14 mouse cellular contexts compared by ENCODE assay signal in genomic region chr16:90437276-90437675, GRCm38 (mm10). TPM values are rescaled to one million over a fixed set of nuclear protein-coding genes. Genes with fewer than 3 reads are reported as not detected.
A peak's percentile ranks its signal among the peaks of the same experiment; 100 is the strongest.
DNase-seq lines count a peak whose midpoint lies in the region; ATAC-seq and TF ChIP-seq lines count a peak whose summit lies in the region.
"Had no signal": no experiment of that assay in that cellular context is flagged by ENCODE, and none has a peak within 500 bp of the region (broad histone marks: within the 10 kb centered on the region; RNA-seq: fewer than 3 reads in every experiment).

No protein-coding gene starts in this region.

- ATAC-seq in forebrain, embryonic 14.5 days, result peak; percentile 44; the same call in 1 of the 2 replicates
- ATAC-seq in forebrain, postnatal 0 days, result no peak
- ATAC-seq in midbrain, embryonic 11.5 days (ENCODE audit: low FRiP score), result no peak
- no peak for ATAC-seq in embryonic facial prominence, embryonic 14.5 days (ENCODE audit: low read depth)
- ATAC-seq: CD4-positive, CD25-positive, alpha-beta regulatory T cell, adult 4 months had no signal

- no peak for TF ChIP-seq CTCF in forebrain, postnatal 0 days (IDR thresholded peaks at IDR 0.05; ENCODE audit: low read depth)

- H3K9me3 ChIP-seq in forebrain, embryonic 14.5 days (replicated peaks; ENCODE audit: control insufficient read depth, low read length), result peaks cover 4% of the 10 kb centered on the region
- H3K9me3 ChIP-seq in forebrain, postnatal 0 days (ENCODE audit: low read length), result 0 out of 2 replicates have a peak, but pooled peaks cover 5% of the 10 kb centered on the region
- peaks cover 15% of the 10 kb centered on the region for H3K9me3 ChIP-seq in midbrain, embryonic 10.5 days (replicated peaks)
- peaks cover 2% of the 10 kb centered on the region; the same call in 1 of the 2 replicates for H3K9me3 ChIP-seq in midbrain, embryonic 11.5 days (ENCODE audit: control insufficient read depth, low read length)
- H3K9me3 ChIP-seq in embryonic facial prominence, embryonic 14.5 days (ENCODE audit: control insufficient read depth, low read length), result peaks cover 13% of the 10 kb centered on the region
- H3K9me3 ChIP-seq: embryonic facial prominence, embryonic 15.5 days; stomach, embryonic 15.5 days had no signal

- H3K36me3 ChIP-seq in forebrain, embryonic 14.5 days (ENCODE audit: control insufficient read depth, insufficient read depth, low read length), result peaks cover 30% of the 10 kb centered on the region
- peaks cover 22% of the 10 kb centered on the region for H3K36me3 ChIP-seq in forebrain, postnatal 0 days (ENCODE audit: insufficient read depth)
- peaks cover 89% of the 10 kb centered on the region for H3K36me3 ChIP-seq in midbrain, embryonic 10.5 days
- H3K36me3 ChIP-seq in midbrain, embryonic 11.5 days (ENCODE audit: control insufficient read depth, insufficient read depth, low read length), result peaks cover 16% of the 10 kb centered on the region
- peaks cover 55% of the 10 kb centered on the region for H3K36me3 ChIP-seq in embryonic facial prominence, embryonic 14.5 days (ENCODE audit: control insufficient read depth, insufficient read depth, low read length)

- no peak overlapping the region for H3K4me2 ChIP-seq in forebrain, embryonic 14.5 days (ENCODE audit: low read length)
- H3K4me2 ChIP-seq in forebrain, postnatal 0 days (ENCODE audit: low read depth), result no peak overlapping the region
- H3K4me2 ChIP-seq in midbrain, embryonic 11.5 days, result no peak overlapping the region
- no peak overlapping the region for H3K4me2 ChIP-seq in embryonic facial prominence, embryonic 14.5 days (ENCODE audit: low read depth, low read length)
- H3K4me2 ChIP-seq: embryonic facial prominence, embryonic 15.5 days; stomach, embryonic 15.5 days had no signal

- H3K9ac ChIP-seq in forebrain, embryonic 14.5 days (ENCODE audit: low read length), result no peak overlapping the region
- H3K9ac ChIP-seq in forebrain, postnatal 0 days, result no peak overlapping the region
- H3K9ac ChIP-seq in midbrain, embryonic 11.5 days (ENCODE audit: low read length), result no peak overlapping the region
- no peak overlapping the region for H3K9ac ChIP-seq in embryonic facial prominence, embryonic 14.5 days (ENCODE audit: low read depth, low read length)
- H3K9ac ChIP-seq: embryonic facial prominence, embryonic 15.5 days; stomach, embryonic 15.5 days had no signal

- no peak overlapping the region for H3K27ac ChIP-seq in forebrain, embryonic 14.5 days (ENCODE audit: low read depth, low read length)
- H3K27ac ChIP-seq in forebrain, postnatal 0 days (ENCODE audit: low read depth, low read length), result no peak overlapping the region
- peak overlapping the region; percentile 42 for H3K27ac ChIP-seq in midbrain, embryonic 10.5 days (replicated peaks)
- H3K27ac ChIP-seq in midbrain, embryonic 11.5 days (ENCODE audit: low read depth, low read length), result no peak overlapping the region
- H3K27ac ChIP-seq in embryonic facial prominence, embryonic 14.5 days (replicated peaks; ENCODE audit: low read depth, low read length), result peak overlapping the region; percentile 3; the same call in 1 of the 2 replicates
- H3K27ac ChIP-seq: embryonic facial prominence, embryonic 15.5 days; stomach, embryonic 15.5 days had no signal

- H3K27me3 ChIP-seq in forebrain, embryonic 14.5 days (replicated peaks; ENCODE audit: control insufficient read depth, insufficient read depth, low read length), result no peaks in the 10 kb centered on the region
- H3K27me3 ChIP-seq in forebrain, postnatal 0 days (ENCODE audit: insufficient read depth, low read length), result no peaks in the 10 kb centered on the region
- no peaks in the 10 kb centered on the region for H3K27me3 ChIP-seq in midbrain, embryonic 10.5 days (ENCODE audit: low read depth, poor library complexity, severe bottlenecking)
- no peaks in the 10 kb centered on the region for H3K27me3 ChIP-seq in midbrain, embryonic 11.5 days (ENCODE audit: control insufficient read depth, insufficient read depth, low read length)
- H3K27me3 ChIP-seq in embryonic facial prominence, embryonic 14.5 days (replicated peaks; ENCODE audit: control insufficient read depth, insufficient read depth, low read length), result no peaks in the 10 kb centered on the region
- H3K27me3 ChIP-seq: embryonic facial prominence, embryonic 15.5 days; stomach, embryonic 15.5 days had no signal

- H3K4me1 ChIP-seq in forebrain, embryonic 14.5 days (ENCODE audit: control insufficient read depth, insufficient read depth, low read length), result no peaks in the 10 kb centered on the region; the same call in 1 of the 2 replicates
- no peaks in the 10 kb centered on the region for H3K4me1 ChIP-seq in forebrain, postnatal 0 days (ENCODE audit: insufficient read depth)
- peaks cover 45% of the 10 kb centered on the region for H3K4me1 ChIP-seq in midbrain, embryonic 10.5 days
- peaks cover 7% of the 10 kb centered on the region for H3K4me1 ChIP-seq in midbrain, embryonic 11.5 days (ENCODE audit: control insufficient read depth, insufficient read depth, low read length)
- H3K4me1 ChIP-seq in embryonic facial prominence, embryonic 14.5 days (ENCODE audit: control insufficient read depth, insufficient read depth, low read length), result 0 out of 2 replicates have a peak, but pooled peaks cover 5% of the 10 kb centered on the region
- H3K4me1 ChIP-seq: stomach, embryonic 15.5 days had no signal

- no peak overlapping the region for H3K4me3 ChIP-seq in forebrain, embryonic 14.5 days (ENCODE audit: low read depth, low read length)
- H3K4me3 ChIP-seq in forebrain, postnatal 0 days (ENCODE audit: low read depth, low read length), result no peak overlapping the region
- H3K4me3 ChIP-seq in midbrain, embryonic 10.5 days, result no peak overlapping the region
- H3K4me3 ChIP-seq in midbrain, embryonic 11.5 days (ENCODE audit: low read depth, low read length), result no peak overlapping the region
- no peak overlapping the region for H3K4me3 ChIP-seq in embryonic facial prominence, embryonic 14.5 days (ENCODE audit: low read depth, low read length)
- H3K4me3 ChIP-seq: embryonic facial prominence, embryonic 15.5 days; stomach, embryonic 15.5 days had no signal

- WGBS in forebrain, embryonic 14.5 days, result 38% methylated on average over 5 of the region's 5 CpGs
- WGBS in forebrain, postnatal 0 days, result 38% methylated on average over 5 of the region's 5 CpGs
- WGBS in midbrain, embryonic 10.5 days, result 26% methylated on average over 5 of the region's 5 CpGs
- 25% methylated on average over 5 of the region's 5 CpGs for WGBS in midbrain, embryonic 11.5 days
- WGBS in embryonic facial prominence, embryonic 14.5 days, result 59% methylated on average over 5 of the region's 5 CpGs

- DNase-seq in forebrain, embryonic 14.5 days (ENCODE audit: low spot score), result no peak
- DNase-seq in forebrain, postnatal 0 days, result no peak
- no peak for DNase-seq in midbrain, embryonic 10.5 days (ENCODE audit: low spot score)
- DNase-seq in midbrain, embryonic 11.5 days (ENCODE audit: low spot score, missing footprints), result no peak
- peak; percentile 42 for DNase-seq in embryonic facial prominence, embryonic 14.5 days (ENCODE audit: low spot score)
- peak; percentile 46 for DNase-seq in yolk sac, embryonic 10.5 days (ENCODE audit: low spot score)
- DNase-seq in testis, postnatal 14 days (ENCODE audit: low spot score), result no peak
- DNase-seq in layer of hippocampus, postnatal 36 days, result no peak
- DNase-seq: cerebellum, adult 11-12 months; lung, postnatal 10 days had no signal

RNA-seq across cellular contexts. Expression of gene Hunk, which starts 51.5 kb away (rescaled TPM):
- 10.6 and 10.7 TPM in 2 replicates for polyA plus RNA-seq in forebrain, embryonic 14.5 days (2014; fragmentation: Nextera tagmentation; extraction: Ambion mirVana)
- 12.9 and 20.6 TPM in 2 replicates for total RNA-seq in forebrain, postnatal 0 days (2014; rRNA removed)
- 4.2 and 5.2 TPM in 2 replicates for polyA plus RNA-seq in forebrain, postnatal 0 days (2015; fragmentation: Nextera tagmentation; extraction: Ambion mirVana)
- polyA plus RNA-seq in midbrain, embryonic 10.5 days (2016; fragmentation: Nextera tagmentation; extraction: Ambion mirVana), result 11.8 and 11.9 TPM in 2 replicates
- 9.7 TPM in 2 replicates for polyA plus RNA-seq in midbrain, embryonic 11.5 days (2014; fragmentation: Nextera tagmentation; extraction: Ambion mirVana)
- polyA plus RNA-seq in embryonic facial prominence, embryonic 14.5 days (2014; fragmentation: Nextera tagmentation; extraction: Ambion mirVana), result 9.7 and 12.4 TPM in 2 replicates
- 10 to 100 TPM; 24.9 to 25.2 TPM for total RNA-seq in layer of hippocampus, postnatal 36 days (2021)
- total RNA-seq: hematopoietic stem cell, adult 5-6 weeks had no signal
- polyA plus RNA-seq: CD4-positive, CD25-positive, alpha-beta regulatory T cell, adult 4 months had no signal

Comparison
In these comparisons a context has a peak if more than half of its experiments do, and no peak if none do; other contexts are left out.
1. H3K27ac ChIP-seq: peak in midbrain, embryonic 10.5 days (single experiment) and embryonic facial prominence, embryonic 14.5 days (single experiment); none in forebrain, embryonic 14.5 days (single experiment), forebrain, postnatal 0 days (single experiment) and midbrain, embryonic 11.5 days (single experiment).
2. DNase-seq: peak in embryonic facial prominence, embryonic 14.5 days (single experiment) and yolk sac, embryonic 10.5 days (single experiment); none in forebrain, embryonic 14.5 days (single experiment), forebrain, postnatal 0 days (single experiment), midbrain, embryonic 10.5 days (single experiment), midbrain, embryonic 11.5 days (single experiment), testis, postnatal 14 days (single experiment) and layer of hippocampus, postnatal 36 days (0 of 2).